Mouse (Mus musculus): Measurements from ENCODE around the gene Tifa.

The Tifa gene

DNA sequence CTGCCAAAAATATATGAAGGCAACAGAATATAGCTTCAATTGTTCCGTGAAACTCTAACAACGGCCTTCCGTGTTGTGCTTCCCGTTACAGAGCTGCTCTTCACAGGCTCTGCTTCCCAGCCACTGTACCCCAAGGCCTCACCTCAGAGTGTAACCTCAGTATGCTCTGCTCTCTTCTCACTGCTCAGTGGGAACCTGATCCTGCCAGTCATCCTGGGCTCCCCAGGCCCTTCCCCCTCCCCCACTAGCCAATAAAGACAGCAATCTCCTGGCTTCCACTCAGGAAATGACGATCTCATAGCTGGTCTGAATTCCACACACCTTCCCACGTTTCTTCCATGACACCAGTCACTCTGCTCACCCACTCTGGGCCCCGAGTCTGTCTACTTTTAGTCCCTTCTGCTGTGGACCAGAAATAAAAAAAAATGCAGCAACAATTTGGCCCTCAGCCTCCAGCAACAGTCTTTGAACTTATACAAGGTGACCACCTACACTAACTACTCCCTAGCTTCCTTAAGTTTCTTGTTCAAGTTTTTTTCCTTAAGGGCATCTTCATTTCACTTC, 27.6 kb downstream of the Tifa start:
- in situ Hi-C loops (cut with MboI; ENCODE audit: low pct_unique_long_range_greater_than_20kb in 1 of 2, low sequenced_read_pairs in 2 of 2, unreplicated experiment in 1 of 2) = no loop called here

GRCm38 (mm10) chr3:127818694-127819663, 29.4 kb downstream of the Tifa start:
- in situ Hi-C loops (cut with MboI; ENCODE audit: low pct_unique_long_range_greater_than_20kb in 1 of 2, low sequenced_read_pairs in 2 of 2, unreplicated experiment in 1 of 2) = no loop called here

GRCm38 (mm10) chr3:127820400-127820799, 30.8 kb downstream of the Tifa start:
- in situ Hi-C loops (cut with MboI; ENCODE audit: low pct_unique_long_range_greater_than_20kb in 1 of 2, low sequenced_read_pairs in 2 of 2, unreplicated experiment in 1 of 2) = no loop called here

DNA sequence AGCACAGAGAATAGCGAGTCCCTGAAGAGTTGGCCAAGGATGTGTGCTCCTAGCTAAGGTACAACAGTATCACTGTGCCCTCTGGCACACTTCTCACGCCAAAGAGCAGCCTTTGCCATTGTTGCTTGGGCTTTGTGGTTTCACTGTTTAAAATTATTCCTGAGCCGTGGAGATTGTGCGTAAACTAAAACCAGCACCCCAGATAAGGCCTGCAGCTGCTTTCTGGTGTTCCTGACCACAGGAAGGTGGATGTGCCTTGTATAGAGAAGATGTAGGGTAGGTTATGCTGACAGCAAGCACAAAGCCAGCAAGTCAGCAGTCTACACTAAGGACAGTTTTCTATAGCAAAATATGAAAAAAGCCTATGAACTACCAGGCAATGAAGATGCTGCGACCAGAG, 31.6 kb downstream of the Tifa start:
- in situ Hi-C loops (cut with MboI; ENCODE audit: low pct_unique_long_range_greater_than_20kb in 1 of 2, low sequenced_read_pairs in 2 of 2, unreplicated experiment in 1 of 2) = no loop called here

GRCm38 (mm10) chr3:127823886-127824863, 34.6 kb downstream of the Tifa start:
- in situ Hi-C loops (cut with MboI; ENCODE audit: low pct_unique_long_range_greater_than_20kb in 1 of 2, low sequenced_read_pairs in 2 of 2, unreplicated experiment in 1 of 2) = no loop called here

DNA sequence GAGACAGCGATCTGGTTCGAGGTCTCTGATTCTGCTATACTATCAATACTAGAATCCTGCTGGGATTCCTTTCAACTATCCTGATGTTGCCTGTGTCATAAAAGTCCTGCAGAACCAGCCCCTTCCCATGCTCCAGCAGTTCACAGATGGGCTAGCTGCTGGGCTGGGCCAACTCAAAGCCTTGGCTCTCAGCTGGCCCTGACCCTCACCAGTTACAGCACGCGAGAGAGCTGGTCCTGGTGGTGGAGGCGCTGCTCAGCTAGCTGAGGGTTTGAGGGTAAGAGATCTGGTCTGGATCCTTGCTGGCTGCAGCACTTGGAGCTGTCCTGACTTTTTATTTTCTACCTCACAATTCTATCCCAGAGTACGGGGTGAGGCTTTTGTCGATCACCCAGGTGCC, 36.9 kb downstream of the Tifa start:
- in situ Hi-C loops (cut with MboI; ENCODE audit: low pct_unique_long_range_greater_than_20kb in 1 of 2, low sequenced_read_pairs in 2 of 2, unreplicated experiment in 1 of 2) = no loop called here

- in situ Hi-C loops (cut with MboI; ENCODE audit: low pct_unique_long_range_greater_than_20kb in 1 of 2, low sequenced_read_pairs in 2 of 2, unreplicated experiment in 1 of 2) = no loop called here
Observed at GRCm38 (mm10) chr3:127827123-127827522, 37.5 kb downstream of the Tifa start.

DNA sequence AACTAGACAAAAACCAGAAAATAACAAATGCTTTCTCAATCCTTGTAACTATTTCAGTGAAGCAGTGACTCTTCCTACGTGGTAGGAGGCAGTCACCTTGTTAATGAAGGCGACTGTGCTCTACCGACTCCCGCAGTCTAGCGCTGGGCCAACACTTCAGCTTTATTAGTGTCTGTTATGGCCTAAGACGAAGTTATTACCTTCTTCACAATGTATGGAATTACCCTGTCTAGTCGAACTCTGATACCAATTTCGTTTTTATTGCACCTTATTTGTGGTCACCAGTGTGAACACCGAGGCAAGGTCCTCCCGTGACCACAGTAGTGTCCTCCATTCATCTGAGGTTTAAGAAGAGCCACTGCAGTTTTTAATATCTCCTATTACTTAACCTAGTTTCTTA, 40.6 kb downstream of the Tifa start:
- in situ Hi-C loops (cut with MboI; ENCODE audit: low pct_unique_long_range_greater_than_20kb in 1 of 2, low sequenced_read_pairs in 2 of 2, unreplicated experiment in 1 of 2) = no loop called here

- in situ Hi-C loops (cut with MboI; ENCODE audit: low pct_unique_long_range_greater_than_20kb in 1 of 2, low sequenced_read_pairs in 2 of 2, unreplicated experiment in 1 of 2) = no loop called here
Observed at GRCm38 (mm10) chr3:127831079-127831478, 41.5 kb downstream of the Tifa start.

GRCm38 (mm10) chr3:127834040-127834439, 44.4 kb downstream of the Tifa start:
- in situ Hi-C loops (cut with MboI; ENCODE audit: low pct_unique_long_range_greater_than_20kb in 1 of 2, low sequenced_read_pairs in 2 of 2, unreplicated experiment in 1 of 2) = no loop called here

DNA sequence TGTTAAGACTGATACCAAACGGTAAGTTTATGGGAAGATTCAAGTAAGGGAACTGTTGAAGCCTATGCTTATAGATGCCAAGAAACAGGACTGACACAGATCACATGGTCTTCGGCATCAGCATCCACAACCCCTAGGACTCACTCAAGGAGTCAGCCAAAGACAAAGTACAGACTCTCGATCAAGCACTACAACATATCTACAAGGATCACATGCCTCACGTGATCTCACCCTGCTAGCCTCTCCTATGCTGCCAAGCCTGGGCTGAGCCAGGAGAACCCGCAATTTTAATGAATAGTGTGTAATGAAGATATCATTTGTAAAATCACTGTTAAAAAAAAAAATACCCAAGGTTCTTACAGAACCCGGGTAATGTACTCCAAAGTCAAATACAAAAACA, 46.0 kb downstream of the Tifa start:
- in situ Hi-C loops (cut with MboI; ENCODE audit: low pct_unique_long_range_greater_than_20kb in 1 of 2, low sequenced_read_pairs in 2 of 2, unreplicated experiment in 1 of 2) = no loop called here

DNA sequence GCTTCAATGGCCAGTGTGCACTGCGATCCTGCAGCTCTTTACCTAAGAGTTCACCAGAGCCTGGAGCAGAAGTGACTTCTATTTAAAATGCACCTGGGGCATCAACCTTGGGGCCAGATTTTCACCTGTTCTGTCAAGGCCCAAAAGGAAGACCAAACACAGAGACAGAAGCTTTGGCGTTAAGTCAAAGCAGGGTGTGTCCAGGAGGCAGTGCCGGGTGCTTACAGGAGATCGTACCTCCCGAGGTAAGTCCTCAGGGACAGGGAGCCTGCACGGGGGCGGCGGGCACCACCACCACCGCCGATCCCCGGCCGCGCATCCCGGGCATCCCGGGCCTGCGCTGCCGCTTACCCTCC, 47.2 kb downstream of the Tifa start:
- in situ Hi-C loops (cut with MboI; ENCODE audit: low pct_unique_long_range_greater_than_20kb in 1 of 2, low sequenced_read_pairs in 2 of 2, unreplicated experiment in 1 of 2) = no loop called here

DNA sequence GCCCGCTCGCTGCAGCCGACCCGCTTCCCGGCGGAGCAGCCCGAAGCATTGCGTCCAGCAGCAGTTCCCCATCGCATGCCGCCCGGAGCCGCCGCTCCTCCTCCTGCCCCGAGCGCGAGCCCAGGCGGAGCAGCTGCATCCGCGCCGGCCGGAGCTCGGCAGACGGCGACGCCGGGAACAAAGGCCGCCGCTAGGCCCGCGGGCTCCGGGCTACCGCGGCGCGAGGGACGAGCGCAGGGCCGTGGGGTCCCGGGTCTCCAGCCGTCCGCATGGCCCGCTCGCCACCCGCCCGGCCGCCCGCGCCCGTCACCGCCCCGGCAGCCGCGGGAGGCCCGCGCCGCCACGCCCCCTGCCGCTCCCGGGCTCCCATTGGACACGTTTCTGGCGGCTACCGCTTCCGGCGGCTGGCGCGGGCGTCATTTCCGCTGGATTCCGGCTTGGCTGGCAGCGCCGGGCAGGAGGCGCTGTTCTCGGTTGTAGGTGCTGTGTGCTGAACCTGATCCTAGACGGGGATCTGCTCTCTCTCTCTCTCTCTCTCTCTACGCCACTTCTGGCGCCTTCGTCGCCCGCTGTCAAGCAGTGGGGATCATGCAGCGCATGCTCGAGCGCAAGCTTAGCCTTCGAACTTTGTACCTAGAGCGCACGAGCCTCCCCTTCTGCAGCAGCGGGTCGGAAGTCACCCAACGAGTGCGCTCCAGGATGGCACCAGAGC, 47.7 kb downstream of the Tifa start, which contains the start of gene Ap1ar:
Gene Ap1ar, minus strand, starts transcription at position 370 of the 712 bp plus-strand sequence.
- in situ Hi-C loops (cut with MboI; ENCODE audit: low pct_unique_long_range_greater_than_20kb in 1 of 2, low sequenced_read_pairs in 2 of 2, unreplicated experiment in 1 of 2) = no loop called here

- in situ Hi-C loops (cut with MboI; ENCODE audit: low pct_unique_long_range_greater_than_20kb in 1 of 2, low sequenced_read_pairs in 2 of 2, unreplicated experiment in 1 of 2) = no loop called here
Observed at GRCm38 (mm10) chr3:127837972-127838644, 48.5 kb downstream of the Tifa start.

GRCm38 (mm10) chr3:127841926-127842325, 52.3 kb downstream of the Tifa start:
- in situ Hi-C loops (cut with MboI; ENCODE audit: low pct_unique_long_range_greater_than_20kb in 1 of 2, low sequenced_read_pairs in 2 of 2, unreplicated experiment in 1 of 2) = no loop called here

DNA sequence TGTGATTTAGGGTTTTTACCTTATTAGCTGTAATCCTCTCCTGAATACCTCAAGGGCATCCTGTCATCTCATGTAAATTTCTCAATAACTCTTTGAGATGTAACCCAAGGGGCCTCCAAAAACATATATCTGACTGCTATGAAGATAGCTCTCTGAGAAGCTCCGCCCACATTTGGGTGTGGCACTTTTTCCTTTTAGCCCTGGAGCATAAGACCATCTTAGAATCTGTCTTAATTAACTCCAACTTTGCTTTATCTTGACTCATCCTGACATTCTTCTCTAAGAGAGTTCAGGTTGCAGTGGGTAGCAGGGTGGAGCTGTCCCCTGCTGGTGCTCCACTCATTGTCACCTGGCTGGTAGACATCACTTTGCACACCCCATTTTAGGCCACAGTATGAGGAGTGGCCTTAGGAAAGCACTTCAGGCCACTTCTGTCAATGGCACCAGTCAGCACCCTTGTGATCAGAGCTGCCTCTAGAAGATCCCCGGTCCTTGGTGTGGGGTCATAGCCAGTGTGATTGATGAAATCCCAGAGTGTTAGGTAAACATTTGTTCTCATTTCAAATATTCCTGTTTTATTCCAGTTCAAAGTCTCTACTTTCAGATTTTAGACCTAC, 53.8 kb downstream of the Tifa start:
- in situ Hi-C loops (cut with MboI; ENCODE audit: low pct_unique_long_range_greater_than_20kb in 1 of 2, low sequenced_read_pairs in 2 of 2, unreplicated experiment in 1 of 2) = no loop called here

DNA sequence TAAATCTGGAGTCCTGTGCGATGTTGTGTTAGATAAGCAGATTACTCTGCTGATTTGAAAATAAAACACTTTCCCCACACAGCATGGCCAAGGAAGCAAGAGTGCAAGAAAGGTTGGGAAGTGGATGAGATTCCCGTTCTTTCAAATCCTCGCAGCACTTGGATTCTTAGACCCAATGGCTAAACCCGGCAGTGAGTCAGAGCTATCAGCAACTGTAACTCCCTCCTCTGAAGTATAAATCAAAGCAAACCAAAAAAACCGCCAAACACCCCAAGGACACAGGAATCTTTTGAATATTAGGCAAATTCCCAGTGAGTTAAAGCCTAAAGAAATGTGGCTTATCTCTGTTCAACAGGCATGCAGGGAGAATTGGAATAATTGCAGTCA, 54.3 kb downstream of the Tifa start:
- in situ Hi-C loops (cut with MboI; ENCODE audit: low pct_unique_long_range_greater_than_20kb in 1 of 2, low sequenced_read_pairs in 2 of 2, unreplicated experiment in 1 of 2) = no loop called here

All from mouse embryonic stem cell (cell line).